Mouse (Mus musculus): Measurements from ENCODE around the gene Wdr86.

The Wdr86 gene

GRCm38 (mm10) chr5:24685366-24686093 lies 45.0 kb downstream of the Wdr86 start, which contains the start of gene Nub1:
TSS of gene Nub1 (plus strand) at chr5:24685532.
- peak; percentile 86 for DNase-seq (ENCODE audit: extremely low spot score, low read depth, low spot score)

- no peak for DNase-seq (ENCODE audit: extremely low spot score, low read depth, low spot score)
These were observed 45.8 kb downstream of the Wdr86 start for GRCm38 (mm10) chr5:24684578-24685365.

GRCm38 (mm10) chr5:24681436-24681835 lies 49.1 kb downstream of the Wdr86 start:
- no peak for DNase-seq (ENCODE audit: extremely low spot score, low read depth, low spot score)

- DNase-seq (ENCODE audit: extremely low spot score, low read depth, low spot score) = peak; percentile 53
These were observed 56.3 kb downstream of the Wdr86 start for GRCm38 (mm10) chr5:24674238-24674637.

Data from hindlimb bud, embryonic 11.5 days (tissue).